Mouse (Mus musculus) bone marrow, adult 2 months (tissue): ENCODE data around the gene Wbp2.

Experiments
- CTCF ChIP-seq: fragments of 200-500 bp; IDR thresholded peaks from 2 replicates; pipeline ENCODE4 v1.5.1; 2011; ENCODE audit warnings: low read length, control low read depth; ENCODE audit not compliant: control insufficient read depth, insufficient read depth
- POLR2A ChIP-seq: fragments of 200-500 bp; IDR thresholded peaks from 2 replicates; pipeline ENCODE4 v1.6.1; 2011; ENCODE audit warnings: low read depth, mild to moderate bottlenecking, control low read depth, low read length, borderline replicate concordance; ENCODE audit not compliant: control insufficient read depth

- no peak for TF ChIP-seq CTCF
- TF ChIP-seq POLR2A, result no peak
Observed at GRCm38 (mm10) chr11:116104006-116104646, 17.3 kb upstream of the Wbp2 start.
